Mouse (Mus musculus) forelimb bud, embryonic 11.5 days (tissue): ENCODE data around the gene Gm11758.
"Not testable (repeated sequence)": the region's sequence is repeated elsewhere in the genome, so short reads cannot be mapped to it uniquely, and the experiment has no call there.

Source experiments
- DNase-seq: peaks from one replicate; pipeline ENCODE4 v3.0.0-alpha.2; 2012; ENCODE audit warnings: low read depth, low spot score

The Gm11758 gene

GRCm38 (mm10) chr4:73876166-73876565 lies at the start of gene Gm11758:
Gene Gm11758 (minus strand): TSS chr4:73876266.
- not testable (repeated sequence) for DNase-seq

- not testable (repeated sequence) for DNase-seq
Observed at GRCm38 (mm10) chr4:73920660-73921059, 44.6 kb upstream of the Gm11758 start, which contains the start of gene Gm11756. Gene Gm11756 (minus strand): TSS chr4:73920760.

- not testable (repeated sequence) for DNase-seq
Observed at GRCm38 (mm10) chr4:73905853-73906252, 29.8 kb upstream of the Gm11758 start, which contains the start of gene Gm13871. Gene Gm13871 (minus strand): TSS chr4:73905953.

GRCm38 (mm10) chr4:73891012-73891411 lies 14.9 kb upstream of the Gm11758 start, which contains the start of gene Gm11757:
Gene Gm11757 (minus strand): TSS chr4:73891112.
- not testable (repeated sequence) for DNase-seq

GRCm38 (mm10) chr4:73826587-73826986 lies 49.5 kb downstream of the Gm11758 start:
- DNase-seq: no peak
